Mouse (Mus musculus): ENCODE results near the gene Lrig1.
"Not testable (repeated sequence)": the region's sequence is repeated elsewhere in the genome, so short reads cannot be mapped to it uniquely, and the experiment has no call there.

The Lrig1 gene

DNA sequence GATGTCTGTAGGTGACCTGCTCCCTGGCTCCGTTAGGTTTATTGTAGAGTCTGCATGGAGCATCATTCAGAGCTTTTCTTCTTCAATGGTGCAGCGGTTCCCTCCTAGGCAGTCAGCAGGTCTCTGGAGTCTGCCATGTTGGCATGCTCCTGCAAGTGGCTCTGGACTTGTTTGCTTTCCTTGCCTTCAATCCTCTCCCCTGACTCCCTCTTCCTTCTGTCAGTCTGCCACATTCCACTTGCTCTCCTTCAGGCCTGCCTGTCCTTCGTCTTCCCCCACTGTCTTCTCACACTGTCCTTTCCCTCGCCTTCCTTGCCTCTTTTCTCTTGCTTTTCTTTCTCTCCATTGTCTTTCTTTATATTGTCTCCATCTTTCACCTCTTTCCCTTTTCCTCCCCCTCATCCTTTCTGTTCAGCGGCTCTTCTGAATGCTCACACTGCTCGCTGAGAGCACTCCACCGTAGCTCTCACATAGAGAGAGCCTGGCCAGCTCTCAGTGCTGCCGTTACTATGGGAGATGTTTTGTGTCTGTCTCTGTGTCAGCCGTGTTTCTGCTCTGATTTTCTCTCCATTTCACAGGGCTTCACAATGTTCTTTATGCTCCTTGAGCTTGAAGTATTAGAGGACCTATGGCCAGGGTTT is 124.3 kb downstream of the Lrig1 start:
- DNase-seq (ENCODE audit: low read depth): no peak

DNA sequence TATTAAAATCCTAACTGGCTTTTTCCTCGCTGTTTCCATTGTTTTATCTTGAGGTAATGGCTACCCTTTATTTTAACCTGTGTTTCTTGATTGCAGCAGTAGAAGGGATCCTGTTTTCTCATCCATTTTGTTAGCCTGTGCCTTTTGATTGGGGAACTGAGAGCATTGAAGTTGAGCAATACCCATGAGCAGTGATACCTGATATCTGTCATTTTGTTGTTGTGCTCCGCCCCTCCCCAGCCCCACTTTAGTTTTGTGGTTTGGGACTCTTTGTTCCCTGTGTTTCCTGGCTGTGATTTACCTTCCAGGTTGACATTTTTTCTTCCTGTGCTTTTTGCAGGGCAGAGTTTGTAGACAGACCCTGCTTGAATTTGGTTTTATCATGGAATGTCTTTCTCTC is 131.9 kb downstream of the Lrig1 start:
- DNase-seq (ENCODE audit: low read depth): no peak

GRCm38 (mm10) chr6:94565766-94566165 is 134.2 kb downstream of the Lrig1 start:
- no peak for DNase-seq (ENCODE audit: low read depth)

DNA sequence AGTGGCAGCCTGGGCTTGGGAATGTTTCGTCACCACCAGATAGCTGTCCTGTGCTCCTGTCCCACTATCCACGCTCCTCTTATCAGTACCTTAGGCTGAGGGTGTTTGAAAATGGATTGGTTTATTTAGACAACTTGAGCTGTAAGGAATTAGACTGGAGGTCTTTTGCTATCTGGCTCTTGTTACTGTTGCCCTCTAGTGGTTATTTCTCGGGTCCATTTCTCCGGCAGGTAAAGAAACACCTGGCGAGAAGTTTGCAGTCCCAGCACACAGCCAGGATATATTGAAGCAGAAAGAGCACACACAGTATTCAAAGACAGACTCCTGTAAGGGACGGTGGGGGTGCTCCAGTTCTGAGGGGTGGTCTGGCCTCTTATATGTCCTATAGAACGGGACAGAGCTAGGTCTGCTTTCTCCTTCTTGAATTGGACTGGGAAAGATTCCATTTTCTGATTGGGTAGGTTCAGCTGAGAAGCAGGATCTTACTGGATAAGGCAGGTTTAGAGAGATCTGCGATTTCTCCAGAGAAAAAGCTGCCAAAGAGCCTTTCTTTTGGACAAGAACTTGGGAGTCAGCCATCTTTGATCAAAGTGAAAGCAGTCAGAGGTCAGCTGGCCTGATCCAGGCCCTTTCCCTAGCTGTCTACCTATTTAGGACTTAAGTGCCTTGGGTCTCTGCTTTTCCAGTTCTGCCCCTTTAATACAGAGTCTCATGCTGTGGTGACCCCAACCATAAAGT is 136.6 kb downstream of the Lrig1 start:
- no peak for DNase-seq (ENCODE audit: low read depth)

- DNase-seq (ENCODE audit: low read depth): no peak
Observed at GRCm38 (mm10) chr6:94561346-94561745, 138.6 kb downstream of the Lrig1 start.

DNA sequence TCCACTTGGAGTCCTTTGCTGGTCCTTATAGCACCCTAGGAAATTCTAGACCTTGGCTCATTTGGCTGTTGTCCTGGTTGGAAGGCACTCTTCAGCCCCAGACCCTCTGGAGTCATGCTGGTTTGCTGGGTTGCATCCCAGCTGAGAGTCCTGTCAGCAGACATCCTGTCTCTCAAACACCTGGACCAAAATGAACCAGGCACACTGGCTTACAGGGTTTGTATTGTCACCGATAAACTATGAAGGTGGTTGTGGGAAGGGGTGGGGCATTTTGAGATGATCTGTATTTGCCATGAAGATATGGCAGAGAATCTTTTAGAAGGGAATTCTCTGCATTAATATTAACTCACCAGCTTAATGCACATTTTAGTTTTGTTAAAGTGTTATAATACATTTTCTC is 139.1 kb downstream of the Lrig1 start:
- DNase-seq (ENCODE audit: low read depth): no peak

DNA sequence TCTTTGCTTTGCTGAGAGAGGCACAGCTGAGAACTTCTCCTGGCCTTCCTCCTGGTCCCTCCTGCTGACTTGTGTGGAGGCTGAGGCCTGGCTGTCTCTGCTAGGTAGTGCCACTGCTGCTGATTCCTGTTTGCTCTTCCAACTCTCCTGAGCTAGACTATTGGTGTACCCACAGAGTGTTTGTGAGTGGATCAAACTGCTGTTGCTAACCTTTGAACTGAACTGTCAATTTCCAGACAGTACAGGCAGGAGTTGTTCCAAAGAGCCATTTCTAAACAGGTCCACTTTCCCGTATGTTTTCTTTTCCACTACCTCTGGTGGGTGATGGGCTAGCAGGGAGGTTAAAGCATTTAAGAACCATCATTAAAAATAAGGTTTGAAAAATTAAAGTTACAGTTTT is 141.4 kb downstream of the Lrig1 start:
- not testable (repeated sequence) for DNase-seq (ENCODE audit: low read depth)
